Mouse (Mus musculus): ENCODE results near the gene Plxnb1. TPM values are rescaled to one million over a fixed set of nuclear protein-coding genes. Genes with fewer than 3 reads are reported as not detected.

Plxnb1 gene
- 100 to 1,000 TPM; 152 to 161 TPM for total RNA-seq (2021)
- long read RNA-seq, experiment 1, partial matches to known transcripts, result 27 of 42 reads
- long read RNA-seq, experiment 1, other reads (novel, unspliced or antisense), result 15 of 42 reads
- long read RNA-seq, experiment 2, partial matches to known transcripts, result 65 of 125 reads
- long read RNA-seq, experiment 2, other reads (novel, unspliced or antisense), result 60 of 125 reads

DNA sequence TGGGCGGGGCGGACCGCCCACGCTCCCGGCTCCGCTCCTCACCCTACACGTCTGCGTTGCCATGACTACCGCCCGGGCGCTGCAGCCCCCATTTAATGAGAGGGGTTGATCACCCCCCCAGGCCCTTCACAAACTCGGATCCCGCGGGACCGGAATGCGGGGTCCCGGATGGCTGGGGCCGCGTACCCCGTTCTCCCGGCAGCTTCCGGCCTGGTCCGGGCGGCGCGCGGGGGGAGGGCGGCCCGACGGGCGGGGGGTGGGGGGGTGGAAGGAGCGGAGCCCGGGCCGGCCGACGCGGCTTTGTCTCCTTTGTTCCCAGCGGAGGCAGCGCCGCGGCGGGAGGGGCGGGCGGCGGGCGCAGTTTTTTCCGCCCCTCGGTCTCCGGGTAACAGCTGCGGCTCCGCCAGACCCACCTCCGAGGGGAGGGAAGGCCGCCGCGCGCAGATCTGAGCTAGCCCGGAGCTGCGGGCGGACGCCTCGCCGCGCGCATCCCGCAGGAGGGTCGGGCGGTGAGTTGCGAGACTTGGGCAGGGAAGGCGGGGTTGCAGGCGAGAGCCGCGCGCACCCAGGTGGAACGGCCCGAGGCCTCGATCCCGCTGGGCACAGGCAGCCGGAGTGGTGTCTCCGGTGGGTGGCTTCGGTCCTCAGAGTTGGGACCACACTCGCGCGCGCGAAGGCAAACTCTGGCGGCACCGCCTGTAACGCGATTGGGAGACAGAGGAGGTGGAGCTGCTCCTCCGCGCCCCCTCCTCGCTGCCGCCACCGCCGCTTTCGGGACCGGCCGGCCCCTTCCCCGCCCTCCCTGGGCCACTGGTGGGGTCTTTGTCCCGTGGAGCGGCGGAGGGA is at the start of gene Plxnb1:
Gene Plxnb1 (plus strand): TSS at position 253 of the 846 bp plus-strand sequence.
- peak; percentile 54 to 56 for DNase-seq (ENCODE audit: low spot score in 2 of 2)

GRCm38 (mm10) chr9:109046306-109046705 is 48.9 kb upstream of the Plxnb1 start:
- DNase-seq (ENCODE audit: low spot score in 2 of 2), result no peak

- DNase-seq (ENCODE audit: low spot score in 2 of 2), result no peak
Measured at GRCm38 (mm10) chr9:109049316-109049715, 45.9 kb upstream of the Plxnb1 start.

DNA sequence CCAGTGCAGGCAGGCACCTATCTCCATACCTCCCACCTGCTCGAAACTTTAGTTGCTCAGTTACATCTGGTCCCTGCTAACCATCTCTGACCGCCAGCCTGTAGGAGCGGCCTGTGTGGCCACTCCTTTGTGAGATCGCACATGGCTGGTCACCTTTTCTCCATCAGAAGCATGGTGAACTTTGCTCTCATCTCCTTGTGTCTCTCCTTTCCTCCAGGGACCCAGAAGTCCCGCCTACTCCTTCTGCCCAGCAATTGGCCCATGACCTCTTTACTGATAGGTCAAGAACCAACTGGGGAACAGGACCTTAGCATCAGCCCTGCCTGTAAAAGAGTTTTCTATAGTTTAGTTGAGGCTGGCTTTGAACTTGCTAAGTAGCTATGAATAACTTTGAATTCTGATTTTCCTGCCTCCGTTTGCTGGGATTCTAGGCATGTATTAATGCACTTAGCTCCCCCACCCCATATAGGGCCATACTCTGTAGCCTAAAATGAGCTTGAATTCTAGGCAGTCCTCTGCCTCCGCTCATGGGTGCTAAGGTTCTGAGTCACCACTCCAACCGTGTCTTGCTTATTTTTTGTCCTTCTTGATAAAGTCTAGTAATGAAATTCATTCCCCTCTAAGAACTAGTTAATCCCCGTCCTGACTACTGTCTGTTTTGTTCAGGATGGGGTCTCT is 45.1 kb upstream of the Plxnb1 start:
- peak in 1 of 2 experiments; percentile 1 for DNase-seq (ENCODE audit: low spot score in 2 of 2)

GRCm38 (mm10) chr9:109050674-109050997 is 44.6 kb upstream of the Plxnb1 start:
- no peak for DNase-seq (ENCODE audit: low spot score in 2 of 2)

DNA sequence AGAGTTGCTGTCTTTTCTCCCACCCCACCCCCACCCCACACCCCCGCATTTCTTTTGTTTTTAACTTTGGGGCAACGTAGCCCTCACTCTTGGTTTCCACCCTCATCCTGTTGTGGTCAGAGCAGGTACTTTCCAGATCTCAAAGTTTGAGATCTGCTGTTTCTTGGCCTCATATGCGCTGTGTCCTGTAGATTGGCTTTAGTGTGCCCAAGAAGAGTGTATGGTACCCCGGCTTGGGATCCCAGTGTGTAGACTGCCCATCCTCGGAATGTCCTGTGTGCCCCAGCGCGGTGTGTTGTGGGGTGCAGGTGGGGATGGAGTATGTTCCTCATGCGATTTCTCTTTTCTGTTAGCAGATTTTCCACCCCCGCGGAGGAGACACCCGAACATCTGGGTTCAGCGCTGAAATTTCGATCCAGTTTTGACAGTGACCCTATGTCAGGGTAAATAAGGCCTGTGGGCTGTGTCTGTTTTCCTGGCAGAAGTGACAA is 44.1 kb upstream of the Plxnb1 start:
- peak in 1 of 2 experiments; percentile 1 for DNase-seq (ENCODE audit: low spot score in 2 of 2)

- peak in 1 of 2 experiments; percentile 1 for DNase-seq (ENCODE audit: low spot score in 2 of 2)
Measured at GRCm38 (mm10) chr9:109051651-109052489, 43.3 kb upstream of the Plxnb1 start.

DNA sequence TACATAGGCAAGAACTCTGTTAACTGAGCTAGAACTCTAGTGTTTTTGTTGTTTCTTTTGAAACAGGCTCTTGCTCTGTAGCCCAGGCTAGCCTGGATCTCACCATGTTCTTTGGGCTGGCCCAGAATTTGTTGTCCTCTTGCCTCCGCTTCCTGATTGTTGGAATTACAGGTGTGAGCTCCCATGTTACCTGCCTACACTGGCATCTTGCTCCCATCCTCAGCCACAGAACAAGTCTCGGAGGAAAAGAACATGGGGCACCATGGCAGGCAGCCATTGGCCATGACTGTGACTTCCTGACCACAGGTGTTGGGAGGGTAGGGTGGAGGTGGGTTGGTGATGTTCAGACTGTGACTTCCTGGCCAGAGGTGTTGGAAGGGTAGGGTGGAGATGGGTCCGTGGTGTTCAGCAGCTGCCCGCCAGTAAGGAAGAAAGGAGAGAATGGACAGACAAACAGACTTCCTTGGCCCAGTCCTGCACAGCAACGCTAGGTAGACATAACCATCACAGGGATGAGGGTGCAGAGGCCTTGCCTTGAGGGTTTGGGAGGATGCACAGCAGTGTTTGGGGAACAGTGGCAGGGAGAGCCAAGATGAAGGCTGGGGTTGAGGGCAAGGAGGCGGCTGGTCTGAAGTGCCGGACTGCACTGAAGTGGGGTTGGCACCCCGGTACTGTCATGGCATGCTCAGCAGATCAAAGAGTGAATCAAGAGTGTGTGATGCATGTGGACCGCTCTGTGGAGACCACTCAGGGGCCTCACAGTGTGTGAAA is 42.5 kb upstream of the Plxnb1 start:
- peak in 1 of 2 experiments; percentile 0 for DNase-seq (ENCODE audit: low spot score in 2 of 2)

- no peak for DNase-seq (ENCODE audit: low spot score in 2 of 2)
Measured at GRCm38 (mm10) chr9:109053366-109053765, 41.8 kb upstream of the Plxnb1 start.

DNA sequence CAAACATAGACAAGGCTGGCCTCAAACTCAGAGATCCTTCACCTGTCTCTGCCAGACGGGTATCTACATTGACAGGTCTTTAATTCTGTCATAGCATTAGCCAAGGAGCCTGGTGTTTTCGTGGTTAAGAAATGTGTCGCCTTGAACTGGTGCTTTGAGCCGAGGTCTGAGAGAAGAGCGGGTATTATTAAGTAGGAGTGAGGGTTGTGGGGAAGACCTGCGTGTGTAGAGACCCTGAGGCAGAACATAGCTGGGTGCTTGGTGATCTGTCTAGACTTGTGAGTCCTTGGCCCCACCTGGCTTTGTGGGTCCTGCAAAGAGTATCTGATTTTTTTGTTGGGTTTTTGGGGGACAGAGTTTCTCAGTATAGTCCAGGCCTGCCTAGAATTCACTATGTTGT is 41.3 kb upstream of the Plxnb1 start:
- peak in 1 of 2 experiments; percentile 0 for DNase-seq (ENCODE audit: low spot score in 2 of 2)

- DNase-seq (ENCODE audit: low spot score in 2 of 2), result peak; percentile 3 to 49
Measured at GRCm38 (mm10) chr9:109054712-109055111, 40.5 kb upstream of the Plxnb1 start.

DNA sequence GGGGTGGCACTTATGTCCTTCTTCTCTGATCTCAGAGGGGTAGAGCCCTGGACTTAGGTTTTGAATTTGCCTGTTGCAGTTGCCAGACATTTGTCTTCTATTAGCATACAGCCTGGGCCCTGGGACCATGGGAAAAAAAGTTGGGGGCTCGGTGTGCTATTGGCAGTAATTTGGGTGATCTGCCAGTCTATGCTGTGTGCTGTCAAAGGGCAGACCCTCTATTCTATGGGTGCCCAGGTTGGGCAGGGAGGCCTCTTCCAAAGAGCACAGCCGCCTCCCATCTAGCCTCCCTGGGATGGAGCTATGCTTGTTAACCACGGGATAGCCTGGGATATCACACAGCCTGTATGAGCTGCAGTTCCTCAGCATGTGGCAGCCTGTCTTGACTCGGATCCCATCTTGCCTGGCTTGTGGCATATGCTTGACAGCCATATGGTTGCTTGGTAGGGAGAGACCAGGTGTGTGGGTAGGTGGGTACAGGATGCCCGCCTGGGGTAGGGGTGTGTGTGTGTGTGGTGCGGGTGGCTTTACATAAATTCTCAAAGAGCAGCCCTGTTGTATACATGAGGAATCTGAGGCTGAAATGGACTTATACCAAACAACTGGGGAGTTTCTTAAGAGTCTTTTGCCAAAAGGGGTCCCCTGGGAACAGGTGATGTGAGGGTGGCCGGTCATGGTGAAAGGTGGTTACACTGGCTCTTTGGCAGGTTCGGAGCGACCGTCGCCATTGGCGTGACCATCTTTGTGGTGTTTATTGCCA is 39.7 kb upstream of the Plxnb1 start:
- DNase-seq (ENCODE audit: low spot score in 2 of 2), result no peak

GRCm38 (mm10) chr9:109056081-109056690 is 39.0 kb upstream of the Plxnb1 start:
- no peak for DNase-seq (ENCODE audit: low spot score in 2 of 2)

- no peak for DNase-seq (ENCODE audit: low spot score in 2 of 2)
Measured at GRCm38 (mm10) chr9:109056916-109057315, 38.3 kb upstream of the Plxnb1 start.

DNA sequence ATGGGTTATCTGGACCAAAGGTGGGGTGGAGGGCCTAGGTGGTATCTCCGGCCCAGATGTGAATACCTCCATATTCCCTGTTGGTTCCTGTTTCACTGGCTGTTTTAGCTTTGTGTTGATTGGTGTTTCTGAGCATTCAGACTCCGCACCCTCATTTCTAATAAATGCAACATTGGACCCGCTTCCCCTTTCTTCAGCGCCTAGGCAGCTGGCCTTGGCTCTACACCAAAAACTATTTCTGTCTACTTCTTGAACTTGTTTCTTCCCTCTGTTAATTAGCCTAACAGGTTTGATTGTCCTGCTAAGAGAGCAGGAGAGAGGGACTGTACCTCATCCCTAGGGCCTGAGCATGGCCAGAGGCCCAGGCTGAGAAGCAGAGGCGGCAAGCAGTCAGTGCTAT is 37.6 kb upstream of the Plxnb1 start:
- DNase-seq (ENCODE audit: low spot score in 2 of 2), result no peak

GRCm38 (mm10) chr9:109058006-109058765 is 37.0 kb upstream of the Plxnb1 start:
- no peak for DNase-seq (ENCODE audit: low spot score in 2 of 2)

GRCm38 (mm10) chr9:109059136-109059903 is 35.9 kb upstream of the Plxnb1 start, which contains the start of gene Trex1:
Trex1 (minus strand) TSS chr9:109059734.
- DNase-seq (ENCODE audit: low spot score in 2 of 2), result peak; percentile 53 to 76
